Comparison of ENCODE assay signal across 12 mouse cellular contexts in the genomic region with DNA sequence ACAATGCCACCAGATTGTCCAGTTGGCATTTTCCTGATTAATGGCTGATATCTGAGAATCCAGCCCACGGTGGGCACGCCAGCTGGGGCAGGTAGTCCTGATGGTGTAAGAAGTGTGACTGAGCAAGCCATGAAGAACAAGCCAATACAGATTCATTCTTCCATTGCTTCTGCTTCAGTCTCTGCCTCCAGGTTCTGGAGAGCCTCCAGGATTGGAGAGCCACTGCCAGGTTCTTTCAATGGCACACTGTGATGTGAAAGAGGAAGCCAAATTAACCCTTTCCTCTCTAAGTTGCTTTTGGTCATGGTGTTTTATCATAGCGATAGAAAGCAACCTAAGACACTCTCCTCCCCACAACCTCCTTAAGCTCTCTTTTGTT. TPM values are rescaled to one million over a fixed set of nuclear protein-coding genes. Genes with fewer than 3 reads are reported as not detected.
DNase-seq lines count a peak whose midpoint lies in the region; ATAC-seq and TF ChIP-seq lines count a peak whose summit lies in the region.
"Had no signal": no experiment of that assay in that cellular context is flagged by ENCODE, and none has a peak within 500 bp of the region (broad histone marks: within the 10 kb centered on the region; RNA-seq: fewer than 3 reads in every experiment).

No protein-coding gene starts in this region.

- H3K4me1 ChIP-seq in liver, postnatal 0 days (ENCODE audit: insufficient read depth): no peaks in the 10 kb centered on the region
- H3K4me1 ChIP-seq in kidney, embryonic 16.5 days (ENCODE audit: insufficient read depth, low read length): peaks cover 10% of the 10 kb centered on the region; the same call in 1 of the 2 replicates

- peaks cover 3% of the 10 kb centered on the region; the same call in 1 of the 2 replicates for H3K9me3 ChIP-seq in liver, postnatal 0 days (ENCODE audit: low read length)
- H3K9me3 ChIP-seq in kidney, embryonic 16.5 days (ENCODE audit: low read length): peaks cover 17% of the 10 kb centered on the region

- no peak for TF ChIP-seq CTCF in left cerebral cortex, adult 2 months (IDR thresholded peaks at IDR 0.05)
- no peak for TF ChIP-seq CTCF in liver, postnatal 0 days (IDR thresholded peaks at IDR 0.05; ENCODE audit: low read depth)

- peak; percentile 16 for DNase-seq in ovary, postnatal 36 days (ENCODE audit: low spot score)
- no peak for DNase-seq in ovary, postnatal 10 days (ENCODE audit: low spot score)
- peak; percentile 36 to 79 for DNase-seq in frontal cortex, adult 2 months (ENCODE audit: extremely low spot score in 1 of 2, low spot score in 1 of 2)
- peak; percentile 32 to 45 for DNase-seq in left cerebral cortex, adult 2 months (ENCODE audit: extremely low spot score in 1 of 2, low spot score in 2 of 2)
- no peak for DNase-seq in liver, postnatal 0 days
- DNase-seq in lung, postnatal 4 days: no peak
- no peak for DNase-seq in heart, adult 18-20 months
- DNase-seq: kidney, postnatal 10 days had no signal

- 68% methylated on average over 3 of the region's 3 CpGs for WGBS in liver, postnatal 0 days (ENCODE audit: insufficient replicate concordance)
- 64% methylated on average over 3 of the region's 3 CpGs for WGBS in kidney, embryonic 16.5 days

- H3K4me2 ChIP-seq in liver, postnatal 0 days (ENCODE audit: low read depth, low read length): no peak overlapping the region
- H3K4me2 ChIP-seq in kidney, embryonic 16.5 days (replicated peaks; ENCODE audit: low read depth, low read length): no peak overlapping the region
- H3K4me2 ChIP-seq: midbrain, embryonic 12.5 days had no signal

- no peaks in the 10 kb centered on the region for H3K36me3 ChIP-seq in liver, postnatal 0 days (replicated peaks; ENCODE audit: insufficient read depth, low read length)
- H3K36me3 ChIP-seq in kidney, embryonic 16.5 days (ENCODE audit: insufficient read depth, low read length): no peaks in the 10 kb centered on the region
- H3K36me3 ChIP-seq: midbrain, embryonic 12.5 days had no signal

- H3K4me3 ChIP-seq in left cerebral cortex, adult 2 months: no peak overlapping the region
- H3K4me3 ChIP-seq in liver, postnatal 0 days (ENCODE audit: low read depth, low read length): no peak overlapping the region
- no peak overlapping the region for H3K4me3 ChIP-seq in kidney, embryonic 16.5 days (ENCODE audit: low read length)
- H3K4me3 ChIP-seq: midbrain, embryonic 12.5 days had no signal

- no peak overlapping the region for H3K9ac ChIP-seq in liver, postnatal 0 days (replicated peaks)
- H3K9ac ChIP-seq in kidney, embryonic 16.5 days (replicated peaks; ENCODE audit: low read length): no peak overlapping the region
- H3K9ac ChIP-seq: midbrain, embryonic 12.5 days had no signal

- no peaks in the 10 kb centered on the region for H3K27me3 ChIP-seq in liver, postnatal 0 days (ENCODE audit: insufficient read depth, low read length)
- no peaks in the 10 kb centered on the region for H3K27me3 ChIP-seq in kidney, embryonic 16.5 days (ENCODE audit: insufficient read depth, low read length)
- H3K27me3 ChIP-seq: midbrain, embryonic 12.5 days had no signal

- peak overlapping the region; percentile 62; the same call in 1 of the 2 replicates for H3K27ac ChIP-seq in left cerebral cortex, adult 2 months
- no peak overlapping the region for H3K27ac ChIP-seq in liver, postnatal 0 days (ENCODE audit: low read depth)
- H3K27ac ChIP-seq in kidney, embryonic 16.5 days (ENCODE audit: low read length): no peak overlapping the region
- H3K27ac ChIP-seq: midbrain, embryonic 12.5 days had no signal

- no peak for ATAC-seq in liver, postnatal 0 days
- ATAC-seq in kidney, embryonic 16.5 days (ENCODE audit: low FRiP score, low TSS enrichment): no peak

- intact Hi-C loops in left cerebral cortex, adult 2 months (cut with DNase I): loop anchor here (2.0 to 10.0 kb wide), 3 partner anchors 193 to 710 kb away; partner anchors contain the start of gene Trim24

- TF ChIP-seq EP300 in liver, postnatal 0 days (IDR thresholded peaks at IDR 0.05; ENCODE audit: low read depth): no peak

RNA-seq across cellular contexts. Expression of gene Svopl, which starts 18.3 kb away (rescaled TPM):
- 0.08 and 0.21 TPM in 2 replicates for polyA plus RNA-seq in frontal cortex, adult 2 months (2012; rRNA removed)
- under 1 TPM in 1 of 2 experiments, not detected in 1; 0.14 TPM for total RNA-seq in left cerebral cortex, adult 2 months (2021)
- 0.08 and 0.15 TPM in 2 replicates for polyA plus RNA-seq in liver, postnatal 0 days (2015; fragmentation: Nextera tagmentation; extraction: Ambion mirVana)
- total RNA-seq in heart, adult 18-20 months (2021): under 1 TPM; 0.47 to 0.67 TPM
- polyA plus RNA-seq in kidney, embryonic 16.5 days (2015; fragmentation: Nextera tagmentation; extraction: Ambion mirVana): 15.6 and 16.5 TPM in 2 replicates

RNA-seq across cellular contexts. Expression of gene Tmem213, which starts 43.9 kb away (rescaled TPM):
- polyA plus RNA-seq in frontal cortex, adult 2 months (2012; rRNA removed): not detected in 2 replicates
- total RNA-seq in left cerebral cortex, adult 2 months (2021): not detected
- not detected in 2 replicates for polyA plus RNA-seq in liver, postnatal 0 days (2015; fragmentation: Nextera tagmentation; extraction: Ambion mirVana)
- not detected for total RNA-seq in heart, adult 18-20 months (2021)
- 69.8 and 72.7 TPM in 2 replicates for polyA plus RNA-seq in kidney, embryonic 16.5 days (2015; fragmentation: Nextera tagmentation; extraction: Ambion mirVana)
- total RNA-seq: ES-E14; gastrocnemius, adult 8-10 months had no signal
- polyA plus RNA-seq: midbrain, embryonic 12.5 days had no signal

RNA-seq across cellular contexts. Expression of gene Atp6v0a4, which starts 59.3 kb away (rescaled TPM):
- polyA plus RNA-seq in frontal cortex, adult 2 months (2012; rRNA removed): 0.18 and 0.23 TPM in 2 replicates
- total RNA-seq in left cerebral cortex, adult 2 months (2021): 1 to 10 TPM; 2.0 to 2.3 TPM
- polyA plus RNA-seq in liver, postnatal 0 days (2015; fragmentation: Nextera tagmentation; extraction: Ambion mirVana): 0.05 TPM in 2 replicates
- 1 to 10 TPM in 1 of 2 experiments, under 1 TPM in 1; 0.72 to 1.4 TPM for total RNA-seq in heart, adult 18-20 months (2021)
- 21.8 and 28.9 TPM in 2 replicates for polyA plus RNA-seq in kidney, embryonic 16.5 days (2015; fragmentation: Nextera tagmentation; extraction: Ambion mirVana)
- polyA plus RNA-seq: midbrain, embryonic 12.5 days had no signal

Comparison
In these comparisons a context has a peak if more than half of its experiments do, and no peak if none do; other contexts are left out.
1. DNase-seq: peak in ovary, postnatal 36 days (single experiment), frontal cortex, adult 2 months (2 of 2) and left cerebral cortex, adult 2 months (2 of 2); none in ovary, postnatal 10 days (single experiment), liver, postnatal 0 days (single experiment), lung, postnatal 4 days (0 of 2) and heart, adult 18-20 months (0 of 2).
2. RNA of gene Svopl, which starts 18.3 kb away (polyA plus RNA-seq): 15.6 to 16.5 TPM in kidney, embryonic 16.5 days; 0.08 to 0.15 TPM in liver, postnatal 0 days and 0.08 to 0.21 TPM in frontal cortex, adult 2 months; every median in the first group is over 10 times any median in the second.
3. RNA of gene Tmem213, which starts 43.9 kb away (polyA plus RNA-seq): 69.8 to 72.7 TPM in kidney, embryonic 16.5 days; not detected in frontal cortex, adult 2 months and not detected in liver, postnatal 0 days; every median in the first group is over 10 times any median in the second.
4. RNA of gene Atp6v0a4, which starts 59.3 kb away (polyA plus RNA-seq): 21.8 to 28.9 TPM in kidney, embryonic 16.5 days; 0.18 to 0.23 TPM in frontal cortex, adult 2 months and 0.05 TPM in liver, postnatal 0 days; every median in the first group is over 10 times any median in the second.